Mouse (Mus musculus): ENCODE measurements at regions not wholly inside any gene's neighbourhood (a gene's known extent, or its start where the extent isn't known, plus 50 kb on each side); places are given as distances from the start of the nearest gene placed in this dataset.
"Not testable (repeated sequence)": the region's sequence is repeated elsewhere in the genome, so short reads cannot be mapped to it uniquely, and the experiment has no call there.

GRCm38 (mm10) chr4:6600766-6601367, 1638.0 kb downstream of the Car8 start:
- DNase-seq (ENCODE audit: low spot score in 2 of 2), result no peak

- DNase-seq (ENCODE audit: low spot score in 2 of 2), result no peak
These were observed 1642.5 kb downstream of the Car8 start for GRCm38 (mm10) chr4:6596321-6596720.

GRCm38 (mm10) chr4:6592890-6593289, 1646.0 kb downstream of the Car8 start:
- not testable (repeated sequence) for DNase-seq (ENCODE audit: low spot score in 2 of 2)

- no peak for DNase-seq (ENCODE audit: low spot score in 2 of 2)
These were observed 1677.1 kb downstream of the Car8 start for GRCm38 (mm10) chr4:6561604-6562357.

GRCm38 (mm10) chr4:6539626-6540025, 1699.2 kb downstream of the Car8 start:
- DNase-seq (ENCODE audit: low spot score in 2 of 2), result no peak

GRCm38 (mm10) chr4:6532441-6532840, 1706.4 kb downstream of the Car8 start:
- no peak for DNase-seq (ENCODE audit: low spot score in 2 of 2)

- DNase-seq (ENCODE audit: low spot score in 2 of 2), result no peak
These were observed 1721.2 kb downstream of the Car8 start for GRCm38 (mm10) chr4:6517626-6518025.

GRCm38 (mm10) chr4:6514823-6515222, 1721.7 kb upstream of the Impad1 start:
- DNase-seq (ENCODE audit: low spot score in 2 of 2), result peak in 1 of 2 experiments; percentile 34

- DNase-seq (ENCODE audit: low spot score in 2 of 2), result no peak
These were observed 1720.5 kb upstream of the Impad1 start for GRCm38 (mm10) chr4:6513635-6514034.

- peak; percentile 30 to 44 for DNase-seq (ENCODE audit: low spot score in 2 of 2)
These were observed 1719.7 kb upstream of the Impad1 start for GRCm38 (mm10) chr4:6512749-6513364.

- no peak for DNase-seq (ENCODE audit: low spot score in 2 of 2)
These were observed 1714.9 kb upstream of the Impad1 start for GRCm38 (mm10) chr4:6508091-6508490.

All from adrenal gland, postnatal 4 days (tissue).